Mouse (Mus musculus) liver, embryonic 16.5 days (tissue): ENCODE results near the gene Nr0b1. TPM values are rescaled to one million over a fixed set of nuclear protein-coding genes. Genes with fewer than 3 reads are reported as not detected.

ENCODE experiments used
- ATAC-seq: fragments of 200-750 bp; cut with Nextera tagmentation; 2 replicates; pipeline ENCODE4 v1.8.0; 2017; ENCODE audit warnings: low read depth, mild to moderate bottlenecking, moderate number of reproducible peaks, moderate library complexity
- H3K27ac ChIP-seq: fragments of 300-500 bp; sonication (generic); 2 replicates; pipeline ENCODE4 v1.5.1; 2014; ENCODE audit warnings: mild to moderate bottlenecking, low read length
- H3K27me3 ChIP-seq: fragments of 300-500 bp; sonication (generic); 2 replicates; pipeline ENCODE4 v1.6.1; 2014; ENCODE audit warnings: low read depth, low read length, mixed read lengths; ENCODE audit not compliant: control insufficient read depth, insufficient read depth
- H3K36me3 ChIP-seq: fragments of 300-500 bp; sonication (generic); 2 replicates; pipeline ENCODE4 v1.6.1; 2014; ENCODE audit warnings: mild to moderate bottlenecking; ENCODE audit not compliant: control insufficient read depth, insufficient read depth
- H3K4me1 ChIP-seq: fragments of 300-500 bp; sonication (generic); 2 replicates; pipeline ENCODE4 v1.6.1; 2014; ENCODE audit warnings: low read depth, low read length, mixed read lengths; ENCODE audit not compliant: control insufficient read depth
- H3K4me2 ChIP-seq: fragments of 300-500 bp; sonication (generic); 2 replicates; pipeline ENCODE4 v1.6.1; 2014; ENCODE audit warnings: low read depth, low read length, mixed read lengths
- H3K4me3 ChIP-seq: fragments of 300-500 bp; sonication (generic); 2 replicates; pipeline ENCODE4 v1.5.1; 2014; ENCODE audit warnings: low read depth, mild to moderate bottlenecking, low read length
- H3K9ac ChIP-seq: fragments of 300-500 bp; sonication (generic); 2 replicates; pipeline ENCODE4 v1.6.1; 2014; ENCODE audit warnings: low read depth, low read length
- H3K9me3 ChIP-seq: fragments of 300-500 bp; sonication (generic); replicated peaks from 2 replicates; pipeline ENCODE4 v1.6.1; 2016; ENCODE audit warnings: low read length; ENCODE audit not compliant: control insufficient read depth
- WGBS: fragments of 180-500 bp; shearing (Covaris S2); extraction: QIAGEN DNeasy Blood & Tissue Kit; methylation state at CpG from one replicate; pipeline ENCODE4 v1.1.7; 2014; ENCODE audit not compliant: insufficient replicate concordance; 5-methylcytosine and 5-hydroxymethylcytosine counted together
- polyA plus RNA-seq: library from polyadenylated mRNA; unstranded; fragments of >200 nt; fragmentation: Nextera tagmentation; extraction: Ambion mirVana; gene quantifications from 2 replicates; pipeline ENCODE4 v1.2.1, GENCODE M21; 2015

Gene Nr0b1
- polyA plus RNA-seq, result 0.05 TPM in 1 of 2 replicates, not detected in the other

GRCm38 (mm10) chrX:86191614-86192419, at the start of gene Nr0b1:
TSS of gene Nr0b1 (plus strand) at chrX:86191764.
- Histone ChIP-seq H3K36me3 (no peaks in the 10 kb centered on the region), H3K4me1 (no peaks in the 10 kb centered on the region), H3K9me3 (no peaks in the 10 kb centered on the region), H3K27me3 (peaks cover 12% of the 10 kb centered on the region), H3K9ac (no peak within 1 kb of the TSS), H3K4me3 (no peak within 1 kb of the TSS), H3K4me2 (no peak within 1 kb of the TSS), H3K27ac (no peak within 1 kb of the TSS)
- WGBS, result 25% methylated on average over 53 of the region's 53 CpGs
- ATAC-seq, result no peak

GRCm38 (mm10) chrX:86187250-86187649, 4.3 kb upstream of the Nr0b1 start:
- no peak for ATAC-seq
- H3K27ac ChIP-seq, result no peak overlapping the region
- H3K4me1 ChIP-seq, result no peaks in the 10 kb centered on the region
- H3K9me3 ChIP-seq, result no peaks in the 10 kb centered on the region
- peaks cover 10% of the 10 kb centered on the region for H3K27me3 ChIP-seq
- no peaks in the 10 kb centered on the region for H3K36me3 ChIP-seq
- no peak overlapping the region for H3K4me2 ChIP-seq
- H3K4me3 ChIP-seq, result no peak overlapping the region
- no peak overlapping the region for H3K9ac ChIP-seq
- WGBS, result 63% methylated on average over 2 of the region's 2 CpGs

- H3K27ac ChIP-seq, result no peak overlapping the region
- H3K27me3 ChIP-seq, result peaks cover 12% of the 10 kb centered on the region
- 22% methylated on average over 25 of the region's 25 CpGs for WGBS
- no peak overlapping the region for H3K4me2 ChIP-seq
- no peaks in the 10 kb centered on the region for H3K4me1 ChIP-seq
- no peaks in the 10 kb centered on the region for H3K36me3 ChIP-seq
- no peak overlapping the region for H3K4me3 ChIP-seq
- ATAC-seq, result no peak
- no peaks in the 10 kb centered on the region for H3K9me3 ChIP-seq
- H3K9ac ChIP-seq, result no peak overlapping the region
Measured at GRCm38 (mm10) chrX:86192420-86192994, 943 bp downstream of the Nr0b1 start.

- no peaks in the 10 kb centered on the region for H3K4me1 ChIP-seq
- peaks cover 12% of the 10 kb centered on the region for H3K27me3 ChIP-seq
- no peak for ATAC-seq
- no peak overlapping the region for H3K4me3 ChIP-seq
- whole genome bisulfite sequencing, result 34% methylated on average over 4 of the region's 4 CpGs
- no peak overlapping the region for H3K4me2 ChIP-seq
- no peaks in the 10 kb centered on the region for H3K9me3 ChIP-seq
- no peak overlapping the region for H3K9ac ChIP-seq
- H3K36me3 ChIP-seq, result no peaks in the 10 kb centered on the region
- no peak overlapping the region for H3K27ac ChIP-seq
Measured at GRCm38 (mm10) chrX:86193386-86193785, 1.8 kb downstream of the Nr0b1 start.

GRCm38 (mm10) chrX:86237246-86237645, 45.7 kb downstream of the Nr0b1 start:
- Histone ChIP-seq H3K27ac (no peak overlapping the region), H3K4me2 (no peak overlapping the region), H3K4me3 (no peak overlapping the region), H3K4me1 (no peaks in the 10 kb centered on the region), H3K9me3 (no peaks in the 10 kb centered on the region), H3K9ac (no peak overlapping the region), H3K36me3 (no peaks in the 10 kb centered on the region), H3K27me3 (no peaks in the 10 kb centered on the region)
- ATAC-seq, result no peak
- no CpG with 5 or more reads among the region's 1 CpGs for WGBS

Other genes starting within 250 kb of the Nr0b1 start
- gene Samt3, start 147.6 kb upstream of the Nr0b1 start, polyA plus RNA-seq, result not detected in 2 replicates
- not detected in 2 replicates for gene Mageb4, start 113.3 kb downstream of the Nr0b1 start, polyA plus RNA-seq